Mouse (Mus musculus): ENCODE data around the gene Jak3. TPM values are rescaled to one million over a fixed set of nuclear protein-coding genes. Genes with fewer than 3 reads are reported as not detected.

Gene Jak3
- polyA plus RNA-seq, 1 experiment = 1.5 TPM

- H3K4me2 ChIP-seq (ENCODE audit: low read depth) = no peak overlapping the region
- no peaks in the 10 kb centered on the region for H3K36me3 ChIP-seq (ENCODE audit: control insufficient read depth, insufficient read depth)
- no peak overlapping the region for H3ac ChIP-seq (ENCODE audit: control insufficient read depth, insufficient read length)
- no peak for TF ChIP-seq TCF3 (IDR thresholded peaks at IDR 0.05; ENCODE audit: insufficient read length, low read depth)
- no peak for TF ChIP-seq SRF (IDR thresholded peaks at IDR 0.05; ENCODE audit: control insufficient read depth, insufficient read length, low read depth)
- TF ChIP-seq REST (IDR thresholded peaks at IDR 0.05; ENCODE audit: insufficient read depth, insufficient read length) = no peak
- no peak for TF ChIP-seq MYOG (IDR thresholded peaks at IDR 0.05; ENCODE audit: control insufficient read depth in 1 of 3, insufficient read depth in 1 of 3, insufficient read length in 2 of 3, low read depth in 2 of 3)
- TF ChIP-seq MYOD1 (IDR thresholded peaks at IDR 0.05; ENCODE audit: control insufficient read depth in 1 of 3, insufficient read length in 2 of 3, low read depth in 2 of 3) = no peak
- TF ChIP-seq E2F4 (IDR thresholded peaks at IDR 0.05; ENCODE audit: insufficient read depth) = no peak
- no peak for TF ChIP-seq USF1 (IDR thresholded peaks at IDR 0.05; ENCODE audit: low read depth)
- TF ChIP-seq POLR2A (IDR thresholded peaks at IDR 0.05; ENCODE audit: insufficient read length, low read depth) = no peak
- no peak for TF ChIP-seq MAX (IDR thresholded peaks at IDR 0.05; ENCODE audit: low read depth)
- no peak for TF ChIP-seq POLR2AphosphoS2 (IDR thresholded peaks at IDR 0.05; ENCODE audit: insufficient read length, low read depth)
- no peak for TF ChIP-seq CEBPB (IDR thresholded peaks at IDR 0.05; ENCODE audit: insufficient read depth, poor library complexity, severe bottlenecking)
- TF ChIP-seq TCF12 (IDR thresholded peaks at IDR 0.05; ENCODE audit: insufficient read depth, poor library complexity, severe bottlenecking) = no peak
- H3K27me3 ChIP-seq (ENCODE audit: control insufficient read depth, insufficient read depth, insufficient read length) = peaks cover 54% of the 10 kb centered on the region
- no peaks in the 10 kb centered on the region for H3K79me2 ChIP-seq (ENCODE audit: control insufficient read depth, insufficient read depth)
- H3K4me3 ChIP-seq = no peak overlapping the region
Measured at GRCm38 (mm10) chr8:71718252-71718651, 42.2 kb downstream of the Jak3 start.

- H3K36me3 ChIP-seq (ENCODE audit: control insufficient read depth, insufficient read depth) = no peaks in the 10 kb centered on the region
- no peak for TF ChIP-seq SRF (IDR thresholded peaks at IDR 0.05; ENCODE audit: control insufficient read depth, insufficient read length, low read depth)
- TF ChIP-seq MYOD1 (IDR thresholded peaks at IDR 0.05; ENCODE audit: control insufficient read depth in 1 of 3, insufficient read length in 2 of 3, low read depth in 2 of 3) = no peak
- TF ChIP-seq POLR2A (IDR thresholded peaks at IDR 0.05; ENCODE audit: insufficient read length, low read depth) = no peak
- no peak for TF ChIP-seq USF1 (IDR thresholded peaks at IDR 0.05; ENCODE audit: low read depth)
- TF ChIP-seq E2F4 (IDR thresholded peaks at IDR 0.05; ENCODE audit: insufficient read depth) = no peak
- TF ChIP-seq POLR2AphosphoS2 (IDR thresholded peaks at IDR 0.05; ENCODE audit: insufficient read length, low read depth) = no peak
- TF ChIP-seq MYOG (IDR thresholded peaks at IDR 0.05; ENCODE audit: control insufficient read depth in 1 of 3, insufficient read depth in 1 of 3, insufficient read length in 2 of 3, low read depth in 2 of 3) = no peak
- TF ChIP-seq CEBPB (IDR thresholded peaks at IDR 0.05; ENCODE audit: insufficient read depth, poor library complexity, severe bottlenecking) = no peak
- TF ChIP-seq TCF3 (IDR thresholded peaks at IDR 0.05; ENCODE audit: insufficient read length, low read depth) = no peak
- TF ChIP-seq TCF12 (IDR thresholded peaks at IDR 0.05; ENCODE audit: insufficient read depth, poor library complexity, severe bottlenecking) = no peak
- TF ChIP-seq MAX (IDR thresholded peaks at IDR 0.05; ENCODE audit: low read depth) = no peak
- TF ChIP-seq REST (IDR thresholded peaks at IDR 0.05; ENCODE audit: insufficient read depth, insufficient read length) = no peak
- H3ac ChIP-seq (ENCODE audit: control insufficient read depth, insufficient read length) = no peak overlapping the region
- H3K4me3 ChIP-seq = no peak overlapping the region
- H3K79me2 ChIP-seq (ENCODE audit: control insufficient read depth, insufficient read depth) = no peaks in the 10 kb centered on the region
- peaks cover 61% of the 10 kb centered on the region for H3K27me3 ChIP-seq (ENCODE audit: control insufficient read depth, insufficient read depth, insufficient read length)
- H3K4me2 ChIP-seq (ENCODE audit: low read depth) = no peak overlapping the region
Measured at GRCm38 (mm10) chr8:71719218-71719617, 43.1 kb downstream of the Jak3 start.

- Histone ChIP-seq H3K36me3 (ENCODE audit: control insufficient read depth, insufficient read depth) (no peaks in the 10 kb centered on the region), H3K27me3 (ENCODE audit: control insufficient read depth, insufficient read depth, insufficient read length) (peaks cover 66% of the 10 kb centered on the region), H3K4me3 (no peak overlapping the region), H3K4me2 (ENCODE audit: low read depth) (no peak overlapping the region), H3K79me2 (ENCODE audit: control insufficient read depth, insufficient read depth) (no peaks in the 10 kb centered on the region), H3ac (ENCODE audit: control insufficient read depth, insufficient read length) (no peak overlapping the region)
- TF ChIP-seq MAX (IDR thresholded peaks at IDR 0.05; ENCODE audit: low read depth) (no peak), POLR2AphosphoS2 (IDR thresholded peaks at IDR 0.05; ENCODE audit: insufficient read length, low read depth) (no peak), SRF (IDR thresholded peaks at IDR 0.05; ENCODE audit: control insufficient read depth, insufficient read length, low read depth) (no peak), REST (IDR thresholded peaks at IDR 0.05; ENCODE audit: insufficient read depth, insufficient read length) (no peak), TCF12 (IDR thresholded peaks at IDR 0.05; ENCODE audit: insufficient read depth, poor library complexity, severe bottlenecking) (no peak), E2F4 (IDR thresholded peaks at IDR 0.05; ENCODE audit: insufficient read depth) (no peak), TCF3 (IDR thresholded peaks at IDR 0.05; ENCODE audit: insufficient read length, low read depth) (no peak), USF1 (IDR thresholded peaks at IDR 0.05; ENCODE audit: low read depth) (no peak), CEBPB (IDR thresholded peaks at IDR 0.05; ENCODE audit: insufficient read depth, poor library complexity, severe bottlenecking) (no peak), MYOG (IDR thresholded peaks at IDR 0.05; ENCODE audit: control insufficient read depth in 1 of 3, insufficient read depth in 1 of 3, insufficient read length in 2 of 3, low read depth in 2 of 3) (no peak)
Measured at GRCm38 (mm10) chr8:71719928-71720457, 43.9 kb downstream of the Jak3 start.

- Histone ChIP-seq H3ac (ENCODE audit: control insufficient read depth, insufficient read length) (no peak overlapping the region), H3K27me3 (ENCODE audit: control insufficient read depth, insufficient read depth, insufficient read length) (peaks cover 62% of the 10 kb centered on the region), H3K4me3 (no peak overlapping the region), H3K79me2 (ENCODE audit: control insufficient read depth, insufficient read depth) (no peaks in the 10 kb centered on the region), H3K4me2 (ENCODE audit: low read depth) (no peak overlapping the region), H3K36me3 (ENCODE audit: control insufficient read depth, insufficient read depth) (no peaks in the 10 kb centered on the region)
- TF ChIP-seq POLR2AphosphoS2 (IDR thresholded peaks at IDR 0.05; ENCODE audit: insufficient read length, low read depth) (no peak), TCF12 (IDR thresholded peaks at IDR 0.05; ENCODE audit: insufficient read depth, poor library complexity, severe bottlenecking) (no peak), TCF3 (IDR thresholded peaks at IDR 0.05; ENCODE audit: insufficient read length, low read depth) (no peak), USF1 (IDR thresholded peaks at IDR 0.05; ENCODE audit: low read depth) (no peak), REST (IDR thresholded peaks at IDR 0.05; ENCODE audit: insufficient read depth, insufficient read length) (no peak), MYOG (IDR thresholded peaks at IDR 0.05; ENCODE audit: control insufficient read depth in 1 of 3, insufficient read depth in 1 of 3, insufficient read length in 2 of 3, low read depth in 2 of 3) (no peak), E2F4 (IDR thresholded peaks at IDR 0.05; ENCODE audit: insufficient read depth) (no peak), POLR2A (IDR thresholded peaks at IDR 0.05; ENCODE audit: insufficient read length, low read depth) (no peak), MYOD1 (IDR thresholded peaks at IDR 0.05; ENCODE audit: control insufficient read depth in 1 of 3, insufficient read length in 2 of 3, low read depth in 2 of 3) (no peak), SRF (IDR thresholded peaks at IDR 0.05; ENCODE audit: control insufficient read depth, insufficient read length, low read depth) (no peak), MAX (IDR thresholded peaks at IDR 0.05; ENCODE audit: low read depth) (no peak), CEBPB (IDR thresholded peaks at IDR 0.05; ENCODE audit: insufficient read depth, poor library complexity, severe bottlenecking) (no peak)
Measured at GRCm38 (mm10) chr8:71723047-71723551, 47.0 kb downstream of the Jak3 start.

All from myocyte (in vitro differentiated cells).